Mouse (Mus musculus) lung, adult 2 months (tissue): ENCODE results near the gene Unc13b. TPM values are rescaled to one million over a fixed set of nuclear protein-coding genes. Genes with fewer than 3 reads are reported as not detected.

ENCODE experiments used
- DNase-seq: peaks from one replicate; pipeline ENCODE4 v3.0.0; 2022
- H3K4me1 ChIP-seq: fragments of 200-500 bp; 2 replicates; pipeline ENCODE4 v1.6.1; 2011; ENCODE audit warnings: low read length; ENCODE audit not compliant: control insufficient read depth, insufficient read depth
- H3K4me3 ChIP-seq: fragments of 200-500 bp; replicated peaks from 2 replicates; pipeline ENCODE3; 2011; ENCODE audit warnings: low read depth, mild to moderate bottlenecking, control low read depth, low read length; ENCODE audit errors: extremely low read depth
- CTCF ChIP-seq: fragments of 200-500 bp; IDR thresholded peaks from 2 replicates; pipeline ENCODE4 v1.5.1; 2011; ENCODE audit warnings: mild to moderate bottlenecking, low read length, control low read depth; ENCODE audit not compliant: insufficient read depth
- POLR2A ChIP-seq: fragments of 200-500 bp; IDR thresholded peaks from 2 replicates; pipeline ENCODE4 v1.6.1; 2011; ENCODE audit warnings: low read depth, mild to moderate bottlenecking, control low read depth, low read length, borderline replicate concordance; ENCODE audit errors: extremely low read depth
- WGBS: fragments of 180-500 bp; shearing (Covaris S2); methylation state at CpG from one replicate; pipeline ENCODE4 v1.1.7; 2018; 5-methylcytosine and 5-hydroxymethylcytosine counted together
- polyA plus RNA-seq: library from polyadenylated mRNA; depleted of rRNA; stranded (reverse); fragments of >200 nt; gene quantifications from 2 replicates; pipeline ENCODE4 v1.2.3, GENCODE M21; 2012; rRNA removed

Gene Unc13b
- polyA plus RNA-seq, 1 experiment = 20.0 TPM

GRCm38 (mm10) chr4:43266146-43266545, 207.4 kb downstream of the Unc13b start:
- Histone ChIP-seq H3K4me1 (no peaks in the 10 kb centered on the region), H3K4me3 (no peak overlapping the region)
- no peak for TF ChIP-seq CTCF
- TF ChIP-seq POLR2A = no peak
- 42% methylated on average over 2 of the region's 2 CpGs for WGBS
- DNase-seq = no peak

GRCm38 (mm10) chr4:43266623-43267322, 208.0 kb downstream of the Unc13b start, which contains the start of gene Atp8b5:
Atp8b5 (plus strand) TSS chr4:43267159.
- WGBS = 4% methylated on average over 19 of the region's 19 CpGs
- peak; percentile 71 for DNase-seq
- Histone ChIP-seq H3K4me3 (peak within 1 kb of the TSS; percentile 13), H3K4me1 (no peaks in the 10 kb centered on the region)
- peak; percentile 61 for TF ChIP-seq CTCF
- TF ChIP-seq POLR2A = no peak

GRCm38 (mm10) chr4:43267323-43267658, 208.5 kb downstream of the Unc13b start:
- TF ChIP-seq CTCF (no peak), POLR2A (no peak)
- H3K4me3 ChIP-seq = no peak overlapping the region
- H3K4me1 ChIP-seq = no peaks in the 10 kb centered on the region
- no peak for DNase-seq
- whole genome bisulfite sequencing = 14% methylated on average over 2 of the region's 2 CpGs

GRCm38 (mm10) chr4:43285476-43285875, 226.7 kb downstream of the Unc13b start:
- WGBS = 87% methylated on average over 5 of the region's 5 CpGs
- TF ChIP-seq POLR2A (no peak), CTCF (no peak)
- H3K4me1 ChIP-seq = no peaks in the 10 kb centered on the region
- DNase-seq = no peak
- no peak overlapping the region for H3K4me3 ChIP-seq

GRCm38 (mm10) chr4:43287305-43287704, 228.6 kb downstream of the Unc13b start:
- Histone ChIP-seq H3K4me1 (no peaks in the 10 kb centered on the region), H3K4me3 (no peak overlapping the region)
- WGBS = 38% methylated on average over 3 of the region's 3 CpGs
- no peak for DNase-seq
- TF ChIP-seq CTCF (no peak), POLR2A (no peak)

GRCm38 (mm10) chr4:43294001-43294400, 235.2 kb downstream of the Unc13b start:
- no peak for DNase-seq
- 35% methylated on average over 6 of the region's 6 CpGs for WGBS
- Histone ChIP-seq H3K4me1 (no peaks in the 10 kb centered on the region), H3K4me3 (no peak overlapping the region)
- TF ChIP-seq CTCF = peak; percentile 44; the same call in 1 of the 2 replicates
- no peak for TF ChIP-seq POLR2A

GRCm38 (mm10) chr4:43309696-43310338, 251.1 kb downstream of the Unc13b start:
- WGBS = 62% methylated on average over 11 of the region's 11 CpGs
- DNase-seq = no peak
- Histone ChIP-seq H3K4me3 (no peak overlapping the region), H3K4me1 (no peaks in the 10 kb centered on the region)
- TF ChIP-seq POLR2A = no peak
- no peak for TF ChIP-seq CTCF

Other genes starting within 250 kb of the Unc13b start
- not detected in 2 replicates for gene Fam205a1, start 205.1 kb upstream of the Unc13b start, polyA plus RNA-seq
- gene Gm12394, start 202.2 kb upstream of the Unc13b start, polyA plus RNA-seq = not detected in 2 replicates
- not detected in 2 replicates for gene Fam205c, start 184.7 kb upstream of the Unc13b start, polyA plus RNA-seq
- 7.6 and 10.3 TPM in 2 replicates for gene Phf24, start 142.3 kb upstream of the Unc13b start, polyA plus RNA-seq
- 20.0 and 22.1 TPM in 2 replicates for gene Dnajb5, start 109.1 kb upstream of the Unc13b start, polyA plus RNA-seq
- gene 1700022I11Rik, start 89.3 kb upstream of the Unc13b start, polyA plus RNA-seq = not detected in 2 replicates
- gene Vcp, start 58.4 kb upstream of the Unc13b start, polyA plus RNA-seq = 118 and 146 TPM in 2 replicates
- 9.1 and 12.8 TPM in 2 replicates for gene Fancg, start 48.4 kb upstream of the Unc13b start, polyA plus RNA-seq
- 15.9 and 23.3 TPM in 2 replicates for gene Pigo, start 33.1 kb upstream of the Unc13b start, polyA plus RNA-seq
- gene Stoml2, start 27.2 kb upstream of the Unc13b start, polyA plus RNA-seq = 44.9 and 56.6 TPM in 2 replicates
- 17.5 and 24.9 TPM in 2 replicates for gene Fam214b, start 12.7 kb upstream of the Unc13b start, polyA plus RNA-seq
- gene Atp8b5, start 208.2 kb downstream of the Unc13b start, polyA plus RNA-seq = 0.08 and 0.25 TPM in 2 replicates